Mouse (Mus musculus) E14TG2a.4 (cell line): Measurements from ENCODE around the gene Orc5.

ENCODE experiments used
- H3K27me3 ChIP-seq: 2 replicates; pipeline ENCODE4 v1.6.1; 2014; ENCODE audit warnings: low read length, control low read depth; ENCODE audit not compliant: insufficient read depth
- H3K36me3 ChIP-seq: 2 replicates; pipeline ENCODE4 v1.6.1; 2014; ENCODE audit warnings: low read length, control low read depth; ENCODE audit not compliant: insufficient read depth
- H3K4me1 ChIP-seq: replicated peaks from 2 replicates; pipeline ENCODE4 v1.6.1; 2014; ENCODE audit warnings: low read depth, low read length, control low read depth
- H3K4me3 ChIP-seq: replicated peaks from 2 replicates; pipeline ENCODE4 v1.5.1; 2014; ENCODE audit warnings: mild to moderate bottlenecking, low read length
- H3K9me3 ChIP-seq: 2 replicates; pipeline ENCODE4 v1.6.1; 2014; ENCODE audit warnings: low read length, control low read depth
- CTCF ChIP-seq: conservative IDR thresholded peaks from 2 replicates; pipeline ENCODE4 v1.5.1; 2014; ENCODE audit warnings: low read length
- NANOG ChIP-seq: IDR thresholded peaks from 2 replicates; pipeline ENCODE4 v1.6.1; 2014; ENCODE audit warnings: borderline replicate concordance, low read length, mixed read lengths
- POU5F1 ChIP-seq: IDR thresholded peaks from 2 replicates; pipeline ENCODE4 v1.6.1; 2014; ENCODE audit warnings: low read length, borderline replicate concordance

Orc5 gene

DNA sequence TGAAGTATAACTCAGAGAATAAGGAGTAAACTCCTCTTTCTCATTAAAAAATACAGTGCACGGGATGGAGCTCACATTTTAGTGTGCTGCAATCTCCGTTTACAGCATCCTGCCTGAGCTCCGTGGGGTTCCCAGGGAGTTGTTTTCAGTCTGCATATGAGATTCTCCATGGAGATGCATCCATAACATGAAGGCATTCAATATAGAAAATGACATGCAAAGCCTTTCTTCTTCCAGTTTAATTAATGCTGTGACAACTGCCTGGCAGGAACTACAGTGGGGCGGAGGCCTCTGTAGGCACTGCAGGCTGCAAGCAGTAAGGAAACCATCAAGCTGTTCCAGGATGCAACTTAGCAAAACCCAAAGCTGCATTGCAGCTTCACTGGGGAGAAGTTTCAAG lies 79.0 kb downstream of the Orc5 start:
- no peaks in the 10 kb centered on the region for H3K27me3 ChIP-seq
- TF ChIP-seq CTCF: no peak
- no peak for TF ChIP-seq POU5F1
- no peak for TF ChIP-seq NANOG
- H3K4me3 ChIP-seq: no peak overlapping the region
- peaks cover 6% of the 10 kb centered on the region; the same call in 1 of the 2 replicates for H3K9me3 ChIP-seq
- no peaks in the 10 kb centered on the region for H3K4me1 ChIP-seq
- H3K36me3 ChIP-seq: no peaks in the 10 kb centered on the region

DNA sequence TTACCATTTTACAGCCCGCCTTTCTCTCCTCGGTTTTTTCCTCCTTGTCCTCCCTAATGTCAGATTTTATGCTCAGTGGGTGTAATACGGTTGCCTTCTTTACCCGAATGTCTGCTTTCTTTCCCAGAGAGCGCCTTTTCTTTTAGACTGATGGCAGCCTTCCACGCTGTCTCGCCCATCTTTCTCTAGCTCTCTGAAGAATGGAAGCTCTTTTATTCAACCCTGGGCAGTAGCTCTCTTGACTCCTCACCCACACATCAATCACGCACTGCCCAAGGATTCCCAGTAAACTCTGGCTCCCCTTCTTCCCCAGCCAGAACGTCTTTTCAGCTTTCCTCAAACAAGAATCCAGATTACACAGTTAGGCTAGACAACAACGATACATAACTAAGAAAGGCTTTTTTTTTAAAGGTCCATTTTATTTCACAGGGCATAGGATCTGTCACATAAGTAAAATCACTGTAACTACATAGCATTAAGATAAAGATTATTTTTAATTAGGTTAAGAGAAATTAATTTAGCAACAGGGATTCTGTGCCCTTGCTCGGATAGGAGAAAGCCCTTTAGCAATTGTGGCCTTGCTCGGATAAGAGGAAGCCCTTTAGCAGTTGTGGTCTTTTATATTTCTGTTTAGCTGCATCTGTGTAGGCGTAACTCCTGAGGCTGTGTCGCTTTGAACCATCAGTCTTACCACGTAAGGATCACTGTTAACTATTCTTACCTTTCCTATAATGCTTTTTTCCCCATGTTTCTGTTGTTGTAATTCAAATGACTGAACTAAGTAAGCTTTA lies 97.2 kb downstream of the Orc5 start:
- no peak overlapping the region for H3K4me3 ChIP-seq
- no peaks in the 10 kb centered on the region for H3K36me3 ChIP-seq
- H3K9me3 ChIP-seq: no peaks in the 10 kb centered on the region
- H3K4me1 ChIP-seq: no peaks in the 10 kb centered on the region
- H3K27me3 ChIP-seq: no peaks in the 10 kb centered on the region
- no peak for TF ChIP-seq CTCF
- no peak for TF ChIP-seq NANOG

DNA sequence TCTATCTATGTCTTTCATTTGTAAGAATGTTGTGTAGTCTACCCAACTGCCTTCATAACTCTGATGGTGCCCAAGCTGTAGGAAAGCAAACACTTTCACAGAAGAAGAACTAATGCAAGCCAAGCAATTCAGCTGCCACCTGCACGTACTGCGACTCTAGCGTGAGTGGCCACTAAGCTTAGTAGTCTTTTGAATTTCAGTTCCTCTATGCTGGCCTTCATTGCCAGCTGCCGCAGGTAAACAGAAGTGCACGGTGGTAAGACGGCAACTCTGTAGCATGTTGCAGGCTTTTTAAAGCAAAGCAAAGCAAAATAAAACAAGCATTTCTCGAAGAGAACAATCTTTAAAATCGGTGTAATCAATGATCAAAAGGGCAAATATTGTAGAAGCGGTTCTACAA lies 97.8 kb downstream of the Orc5 start:
- H3K36me3 ChIP-seq: no peaks in the 10 kb centered on the region
- no peaks in the 10 kb centered on the region for H3K27me3 ChIP-seq
- H3K4me3 ChIP-seq: no peak overlapping the region
- no peaks in the 10 kb centered on the region for H3K9me3 ChIP-seq
- no peaks in the 10 kb centered on the region for H3K4me1 ChIP-seq
- TF ChIP-seq POU5F1 (no peak), NANOG (no peak), CTCF (no peak)

DNA sequence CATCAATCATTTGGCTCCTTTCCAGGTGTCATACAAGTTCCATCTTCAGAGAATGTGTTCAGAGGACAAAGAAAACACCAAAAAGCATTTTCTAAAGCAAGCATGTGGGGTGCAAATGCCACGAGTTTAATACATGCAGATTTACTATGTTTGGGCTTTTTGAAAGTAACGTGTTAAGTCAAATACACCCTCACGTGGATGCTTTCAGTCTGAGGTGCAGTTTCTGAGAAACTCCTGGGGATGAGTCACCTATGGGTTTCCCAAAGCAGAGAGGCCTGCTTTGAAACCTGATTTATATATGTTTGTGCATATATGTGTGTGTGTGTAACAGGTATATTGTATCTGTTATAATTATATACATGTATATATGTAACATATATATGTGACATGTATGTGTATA lies 98.5 kb downstream of the Orc5 start:
- H3K4me1 ChIP-seq: no peaks in the 10 kb centered on the region
- H3K9me3 ChIP-seq: no peaks in the 10 kb centered on the region
- no peak overlapping the region for H3K4me3 ChIP-seq
- no peak for TF ChIP-seq POU5F1
- TF ChIP-seq NANOG: no peak
- TF ChIP-seq CTCF: no peak
- no peaks in the 10 kb centered on the region for H3K27me3 ChIP-seq
- H3K36me3 ChIP-seq: no peaks in the 10 kb centered on the region

DNA sequence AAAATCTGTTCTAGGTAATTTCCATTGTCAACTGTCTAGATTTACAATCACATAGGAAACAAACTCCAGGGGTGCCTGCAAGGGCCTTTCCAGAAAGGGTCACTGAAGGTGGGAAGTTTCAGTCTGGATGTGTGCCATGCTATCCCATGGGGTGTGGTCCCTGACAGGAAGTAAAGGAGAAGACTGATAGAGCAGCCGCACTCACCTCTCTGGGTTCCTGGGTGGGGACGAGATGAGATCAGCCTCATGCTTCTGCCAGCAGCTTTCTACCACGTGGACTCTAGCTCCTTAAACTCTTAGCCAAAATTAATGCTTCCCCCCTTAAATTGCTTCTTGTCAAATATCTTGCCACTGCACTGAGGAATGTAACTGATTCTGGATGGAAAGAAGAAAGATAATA lies 100.7 kb downstream of the Orc5 start:
- Histone ChIP-seq H3K4me3 (no peak overlapping the region), H3K27me3 (no peaks in the 10 kb centered on the region), H3K9me3 (no peaks in the 10 kb centered on the region), H3K36me3 (no peaks in the 10 kb centered on the region), H3K4me1 (no peaks in the 10 kb centered on the region)
- no peak for TF ChIP-seq POU5F1
- TF ChIP-seq NANOG: no peak
- TF ChIP-seq CTCF: no peak
